In the genomic region with DNA sequence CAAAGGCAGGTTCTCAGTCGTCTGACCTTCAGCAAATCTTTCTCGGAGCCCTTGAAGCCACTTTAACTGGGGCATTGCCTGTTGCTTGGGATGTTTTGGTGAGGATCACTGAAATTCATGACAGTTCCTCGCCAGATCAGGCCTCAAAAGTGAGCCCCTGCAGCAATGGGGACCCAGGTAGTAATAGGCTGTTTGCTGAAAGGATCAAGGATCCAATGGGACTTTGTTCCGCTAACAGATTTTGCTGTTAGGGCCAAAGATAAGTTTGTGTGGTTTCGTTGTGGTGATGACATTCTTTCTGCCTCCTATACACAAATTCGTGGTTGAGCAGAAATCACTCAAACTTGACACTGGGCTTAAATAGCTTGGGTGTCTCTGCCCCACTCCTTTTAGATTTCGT, we compare ENCODE assay signal across 8 mouse cellular contexts. TPM values are rescaled to one million over a fixed set of nuclear protein-coding genes. Genes with fewer than 3 reads are reported as not detected.
DNase-seq lines count a peak whose midpoint lies in the region; ATAC-seq and TF ChIP-seq lines count a peak whose summit lies in the region.

No protein-coding gene starts in this region.

- no peaks in the 10 kb centered on the region for H3K9me3 ChIP-seq in heart, embryonic 15.5 days (replicated peaks)
- no peaks in the 10 kb centered on the region for H3K9me3 ChIP-seq in G1E (replicated peaks)
- no peaks in the 10 kb centered on the region for H3K9me3 ChIP-seq in forebrain, postnatal 0 days (ENCODE audit: low read length)

- peaks cover 17% of the 10 kb centered on the region for H3K36me3 ChIP-seq in heart, embryonic 15.5 days
- H3K36me3 ChIP-seq in G1E (replicated peaks) = peaks cover 74% of the 10 kb centered on the region
- H3K36me3 ChIP-seq in forebrain, postnatal 0 days (ENCODE audit: insufficient read depth) = peaks cover 16% of the 10 kb centered on the region
- H3K36me3 ChIP-seq in macrophage (ENCODE audit: inconsistent target) = peaks cover 21% of the 10 kb centered on the region

- no peak for DNase-seq in heart, adult 11 months
- DNase-seq in G1E (ENCODE audit: low spot score) = no peak
- no peak for DNase-seq in forebrain, postnatal 0 days
- no peak for DNase-seq in right cerebral cortex, postnatal 4 days
- no peak for DNase-seq in testis, postnatal 10 days (ENCODE audit: low spot score)
- DNase-seq in cerebellum, adult 18-20 months = no peak

- peak overlapping the region; percentile 80 for H3K9ac ChIP-seq in heart, embryonic 15.5 days
- peak overlapping the region; percentile 81 for H3K9ac ChIP-seq in forebrain, postnatal 0 days

- TF ChIP-seq CTCF in G1E (IDR thresholded peaks at IDR 0.05; ENCODE audit: low read depth, low read length) = no peak
- no peak for TF ChIP-seq CTCF in forebrain, postnatal 0 days (IDR thresholded peaks at IDR 0.05; ENCODE audit: low read depth)

- no peaks in the 10 kb centered on the region for H3K27me3 ChIP-seq in heart, embryonic 15.5 days
- H3K27me3 ChIP-seq in G1E (ENCODE audit: insufficient read depth, low read length) = no peaks in the 10 kb centered on the region
- no peaks in the 10 kb centered on the region for H3K27me3 ChIP-seq in forebrain, postnatal 0 days (ENCODE audit: insufficient read depth, low read length)

- H3K4me1 ChIP-seq in heart, embryonic 15.5 days (replicated peaks) = peaks cover 30% of the 10 kb centered on the region
- H3K4me1 ChIP-seq in G1E (ENCODE audit: insufficient read depth, low read depth, low read length) = peaks cover 57% of the 10 kb centered on the region
- peaks cover 10% of the 10 kb centered on the region for H3K4me1 ChIP-seq in forebrain, postnatal 0 days (ENCODE audit: insufficient read depth)

- peak overlapping the region; percentile 93 for H3K4me3 ChIP-seq in heart, embryonic 15.5 days
- H3K4me3 ChIP-seq in G1E (ENCODE audit: low read depth, low read length) (peak overlapping the region; percentile 86), macrophage (ENCODE audit: inconsistent target) (peak overlapping the region; percentile 83)
- H3K4me3 ChIP-seq in forebrain, postnatal 0 days (ENCODE audit: low read depth, low read length) = peak overlapping the region; percentile 78

- WGBS in heart, embryonic 15.5 days = 34% methylated on average over 7 of the region's 7 CpGs
- WGBS in forebrain, postnatal 0 days = 47% methylated on average over 7 of the region's 7 CpGs
- 27% methylated on average over 7 of the region's 7 CpGs for WGBS in macrophage (ENCODE audit: missing documents)

- no peak for ATAC-seq in heart, embryonic 15.5 days (replicated peaks; ENCODE audit: insufficient number of reproducible peaks, insufficient read depth, low FRiP score, low read depth)
- no peak for ATAC-seq in G1E (ENCODE audit: extremely low read depth, insufficient number of reproducible peaks, low FRiP score, poor library complexity, severe bottlenecking)
- no peak for ATAC-seq in forebrain, postnatal 0 days

- peak overlapping the region; percentile 83 for H3K4me2 ChIP-seq in heart, embryonic 15.5 days
- H3K4me2 ChIP-seq in forebrain, postnatal 0 days (ENCODE audit: low read depth) = peak overlapping the region; percentile 85

- peak overlapping the region; percentile 92 for H3K27ac ChIP-seq in heart, embryonic 15.5 days
- H3K27ac ChIP-seq in forebrain, postnatal 0 days (ENCODE audit: low read depth, low read length) = peak overlapping the region; percentile 93; the same call in 1 of the 2 replicates
- peak overlapping the region; percentile 86 for H3K27ac ChIP-seq in macrophage

- H3K79me2 ChIP-seq in macrophage (ENCODE audit: inconsistent target) = peaks cover 87% of the 10 kb centered on the region

RNA-seq across cellular contexts. Expression of a gene that starts 0.6 kb away (rescaled TPM):
- 14.9 and 18.4 TPM in 2 replicates for polyA plus RNA-seq in heart, embryonic 15.5 days (2015; fragmentation: Nextera tagmentation; extraction: Ambion mirVana)
- total RNA-seq in G1E (2014; fragmentation: Nextera tagmentation) (13.6 and 21.2 TPM in 2 replicates), G1E (2017) (28.9 and 31.0 TPM in 2 replicates)
- polyA plus RNA-seq in G1E (2012) (9.7 and 11.4 TPM in 2 replicates), macrophage (2018) (6.0 to 8.8 TPM (median 7.0 TPM) in 3 replicates)
- total RNA-seq in forebrain, postnatal 0 days (2014; rRNA removed) = 19.3 and 22.9 TPM in 2 replicates
- 11.7 and 16.3 TPM in 2 replicates for polyA plus RNA-seq in forebrain, postnatal 0 days (2015; fragmentation: Nextera tagmentation; extraction: Ambion mirVana)
- total RNA-seq in macrophage (2018; cell fraction: chromatin; rRNA removed) = 10 to 100 TPM in 7 of 26 experiments, 1 to 10 TPM in 19; 2.6 to 20.7 (median 7.3) TPM
- total RNA-seq in macrophage (2018; cell fraction: cytosol; rRNA removed) = 1 to 10 TPM; 2.1 to 8.1 (median 5.3) TPM
- total RNA-seq in macrophage (2018; cell fraction: nucleus; rRNA removed) = 10 to 100 TPM in 10 of 26 experiments, 1 to 10 TPM in 16; 3.2 to 26.5 (median 7.3) TPM

RNA-seq across cellular contexts. Expression of a gene that starts 0.7 kb away (rescaled TPM):
- polyA plus RNA-seq in heart, embryonic 15.5 days (2015; fragmentation: Nextera tagmentation; extraction: Ambion mirVana) = 34.9 and 39.1 TPM in 2 replicates
- total RNA-seq in G1E (2014; fragmentation: Nextera tagmentation) (57.3 and 74.3 TPM in 2 replicates), G1E (2017) (122 and 127 TPM in 2 replicates)
- polyA plus RNA-seq in G1E (2012) (12.1 and 28.2 TPM in 2 replicates), macrophage (2018) (58.2 to 78.8 TPM (median 59.4 TPM) in 3 replicates)
- 32.0 and 36.5 TPM in 2 replicates for total RNA-seq in forebrain, postnatal 0 days (2014; rRNA removed)
- polyA plus RNA-seq in forebrain, postnatal 0 days (2015; fragmentation: Nextera tagmentation; extraction: Ambion mirVana) = 24.6 and 27.3 TPM in 2 replicates
- 100 to 1,000 TPM; 151 to 331 (median 267) TPM for total RNA-seq in macrophage (2018; cell fraction: chromatin; rRNA removed)
- total RNA-seq in macrophage (2018; cell fraction: cytosol; rRNA removed) = 10 to 100 TPM; 48.6 to 74.8 (median 59.6) TPM
- 100 to 1,000 TPM in 22 of 26 experiments, 10 to 100 TPM in 4; 88.6 to 220 (median 128) TPM for total RNA-seq in macrophage (2018; cell fraction: nucleus; rRNA removed)

RNA-seq across cellular contexts. Expression of a gene that starts 33.8 kb away (rescaled TPM):
- 71.1 and 82.7 TPM in 2 replicates for polyA plus RNA-seq in heart, embryonic 15.5 days (2015; fragmentation: Nextera tagmentation; extraction: Ambion mirVana)
- 16.4 and 28.4 TPM in 2 replicates for total RNA-seq in G1E (2014; fragmentation: Nextera tagmentation)
- 30.3 and 30.8 TPM in 2 replicates for total RNA-seq in G1E (2017)
- 14.5 and 15.7 TPM in 2 replicates for polyA plus RNA-seq in G1E (2012)
- 144 and 155 TPM in 2 replicates for total RNA-seq in forebrain, postnatal 0 days (2014; rRNA removed)
- 135 and 142 TPM in 2 replicates for polyA plus RNA-seq in forebrain, postnatal 0 days (2015; fragmentation: Nextera tagmentation; extraction: Ambion mirVana)
- total RNA-seq in macrophage (2018; cell fraction: chromatin; rRNA removed) = 10 to 100 TPM in 11 of 26 experiments, 1 to 10 TPM in 15; 3.5 to 26.1 (median 9.3) TPM
- 10 to 100 TPM; 15.5 to 43.3 (median 24.0) TPM for total RNA-seq in macrophage (2018; cell fraction: cytosol; rRNA removed)
- total RNA-seq in macrophage (2018; cell fraction: nucleus; rRNA removed) = 10 to 100 TPM in 18 of 26 experiments, 1 to 10 TPM in 8; 5.0 to 44.0 (median 21.4) TPM
- 10.6 to 24.9 TPM (median 19.0 TPM) in 3 replicates for polyA plus RNA-seq in macrophage (2018)

RNA-seq across cellular contexts. Expression of a gene that starts 42.4 kb away (rescaled TPM):
- polyA plus RNA-seq in heart, embryonic 15.5 days (2015; fragmentation: Nextera tagmentation; extraction: Ambion mirVana) = not detected in 2 replicates
- total RNA-seq in G1E (2014; fragmentation: Nextera tagmentation) (not detected in 2 replicates), G1E (2017) (not detected in 2 replicates)
- polyA plus RNA-seq in G1E (2012) (not detected in 2 replicates), macrophage (2018) (not detected in 3 replicates)
- total RNA-seq in forebrain, postnatal 0 days (2014; rRNA removed) = not detected in 2 replicates
- not detected in 2 replicates for polyA plus RNA-seq in forebrain, postnatal 0 days (2015; fragmentation: Nextera tagmentation; extraction: Ambion mirVana)
- not detected for total RNA-seq in macrophage (2018; cell fraction: chromatin; rRNA removed)
- total RNA-seq in macrophage (2018; cell fraction: cytosol; rRNA removed) = under 1 TPM in 1 of 26 experiments, not detected in 25; 0.31 TPM
- not detected for total RNA-seq in macrophage (2018; cell fraction: nucleus; rRNA removed)
